Mouse (Mus musculus): ENCODE results near the gene Pcbp1. TPM values are rescaled to one million over a fixed set of nuclear protein-coding genes. Genes with fewer than 3 reads are reported as not detected.

The Pcbp1 gene
- total RNA-seq, 2 experiments from 2014 or later = 188 to 189 TPM

DNA sequence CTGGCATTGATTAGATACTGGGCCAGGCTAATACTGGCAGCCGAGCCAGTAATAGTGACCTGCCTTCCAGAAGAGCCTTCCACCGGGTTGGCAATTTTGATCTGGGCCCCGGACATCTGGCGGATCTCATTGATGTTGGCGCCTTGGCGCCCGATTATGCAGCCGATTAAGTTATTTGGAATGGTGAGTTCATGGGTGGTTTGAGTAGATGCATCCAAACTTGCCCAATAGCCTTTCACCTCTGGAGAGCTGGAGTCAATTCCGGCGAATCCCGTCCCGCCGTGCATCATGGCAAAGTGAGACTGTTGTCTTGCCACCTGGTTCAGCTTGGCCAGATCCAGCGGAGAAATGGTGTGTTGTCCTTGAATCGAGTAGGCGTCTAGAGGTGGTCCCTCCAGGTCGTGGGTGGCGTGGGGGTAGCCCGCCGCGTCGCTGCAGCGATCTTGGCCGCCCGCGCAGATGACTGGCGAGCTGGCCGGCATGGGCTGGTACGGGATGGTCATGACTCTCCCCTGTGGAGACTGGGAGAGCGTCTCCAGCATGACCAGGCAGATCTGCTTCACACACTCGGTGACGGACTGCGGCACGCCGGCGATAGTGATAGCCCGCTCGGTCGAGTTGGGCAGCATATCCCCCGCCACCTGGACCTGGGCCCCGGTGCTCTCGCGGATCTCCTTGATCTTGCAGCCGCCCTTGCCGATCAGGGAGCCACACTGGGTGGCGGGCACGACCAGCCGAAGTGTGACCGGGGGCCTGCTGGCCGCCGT lies 1.1 kb downstream of the Pcbp1 start:
- DNase-seq (ENCODE audit: low spot score in 2 of 2) = peak; percentile 46 to 56

DNA sequence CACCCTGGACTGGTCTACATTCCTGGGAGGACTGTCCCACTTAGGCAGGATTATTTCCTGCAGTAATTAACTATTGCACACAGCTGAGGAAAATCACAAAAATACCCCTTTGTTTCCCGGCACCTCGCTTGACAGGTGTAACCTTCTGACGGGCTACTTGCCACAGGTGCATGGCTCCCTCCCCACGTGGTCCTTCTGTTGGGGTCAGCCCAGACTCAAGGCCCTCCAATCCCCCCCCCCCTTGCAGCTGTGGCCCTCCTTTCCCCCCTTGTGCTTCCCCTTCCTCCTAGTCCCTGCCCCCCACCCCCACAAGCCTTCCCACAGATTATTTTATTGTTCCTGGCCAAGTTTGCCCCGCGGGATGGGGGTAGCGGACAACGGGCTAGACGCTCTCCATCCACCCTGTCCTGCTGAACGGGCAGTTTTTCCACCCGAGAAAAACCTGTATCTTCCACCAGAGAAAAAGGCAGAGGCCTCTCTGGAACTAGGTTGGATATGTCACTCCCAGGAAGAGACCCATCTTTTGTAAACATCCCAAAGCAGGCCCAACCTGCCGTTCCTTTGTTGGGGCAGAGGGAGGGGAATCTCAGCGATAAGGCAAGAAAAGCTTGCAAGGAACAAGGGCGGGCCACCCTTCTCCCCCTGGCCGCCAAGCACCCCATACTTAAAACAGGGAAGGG lies 2.2 kb downstream of the Pcbp1 start:
- no peak for DNase-seq (ENCODE audit: low spot score in 2 of 2)

DNA sequence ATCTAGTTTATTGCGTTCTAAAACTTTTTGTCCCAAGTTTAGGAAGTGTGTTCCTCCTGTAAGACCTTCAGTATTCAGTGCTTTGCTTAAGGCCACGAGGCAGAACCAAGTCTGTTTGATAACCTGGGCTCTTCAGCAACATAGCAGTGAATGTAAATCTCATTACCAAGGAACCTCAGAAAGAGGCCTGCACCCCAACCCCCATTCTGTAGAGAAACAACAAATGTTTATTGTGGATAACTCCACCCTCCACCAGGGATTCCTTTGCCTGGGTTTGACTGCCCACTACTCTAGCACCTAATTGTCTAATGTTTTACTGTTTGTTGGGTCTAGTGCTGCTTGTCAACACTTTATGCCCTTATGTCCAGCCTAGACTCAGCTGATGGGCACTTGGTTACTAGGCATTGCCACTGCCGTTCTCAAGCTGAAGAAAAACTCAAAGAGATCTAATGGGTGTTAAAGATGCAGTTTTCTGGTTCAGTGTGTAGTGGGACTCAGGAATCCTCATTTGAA lies 2.8 kb downstream of the Pcbp1 start:
- no peak for DNase-seq (ENCODE audit: low spot score in 2 of 2)

DNA sequence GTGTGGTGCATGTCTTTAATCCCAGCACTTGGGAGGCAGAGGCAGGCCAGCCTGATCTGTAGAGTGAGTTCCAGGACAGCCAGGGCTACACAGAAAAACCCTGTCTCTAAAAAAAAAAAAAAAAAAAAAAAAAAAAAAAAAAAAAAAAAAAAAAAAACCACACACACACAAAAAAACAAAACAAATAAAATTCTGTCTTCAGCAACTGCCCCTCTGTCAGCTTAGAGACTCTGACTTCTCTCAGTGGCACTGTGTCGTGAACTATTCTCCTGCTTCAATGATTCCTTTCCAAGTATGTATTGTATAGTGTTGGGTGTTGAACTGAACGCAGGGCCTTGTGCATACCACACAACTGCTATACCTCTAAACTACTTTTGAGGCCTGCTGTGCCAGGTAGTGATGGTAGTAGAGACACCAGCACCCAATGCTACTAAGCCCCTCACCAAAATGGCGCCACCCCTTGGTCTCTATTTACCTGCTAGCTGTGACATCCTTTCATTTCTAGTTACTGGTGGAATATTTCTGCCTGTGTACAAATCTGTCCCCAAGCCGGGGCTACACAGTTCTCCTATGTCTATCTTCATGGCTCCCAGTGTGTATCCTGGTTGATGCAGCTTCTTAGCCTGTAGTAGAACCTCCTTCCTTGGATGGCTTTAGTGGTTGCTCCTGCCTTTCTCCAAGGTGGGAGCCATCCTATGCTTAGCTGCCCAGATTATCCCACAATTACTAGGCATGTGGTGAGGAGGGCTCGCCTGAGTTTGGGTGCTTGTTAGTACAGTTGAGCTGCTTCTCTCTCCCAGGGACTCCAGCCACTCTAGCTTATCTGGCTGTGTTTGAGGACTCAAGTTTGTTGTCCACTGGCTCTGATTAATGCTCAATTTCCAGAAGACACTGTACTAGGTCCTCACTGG lies 3.9 kb downstream of the Pcbp1 start:
- DNase-seq (ENCODE audit: low spot score in 2 of 2) = no peak

DNA sequence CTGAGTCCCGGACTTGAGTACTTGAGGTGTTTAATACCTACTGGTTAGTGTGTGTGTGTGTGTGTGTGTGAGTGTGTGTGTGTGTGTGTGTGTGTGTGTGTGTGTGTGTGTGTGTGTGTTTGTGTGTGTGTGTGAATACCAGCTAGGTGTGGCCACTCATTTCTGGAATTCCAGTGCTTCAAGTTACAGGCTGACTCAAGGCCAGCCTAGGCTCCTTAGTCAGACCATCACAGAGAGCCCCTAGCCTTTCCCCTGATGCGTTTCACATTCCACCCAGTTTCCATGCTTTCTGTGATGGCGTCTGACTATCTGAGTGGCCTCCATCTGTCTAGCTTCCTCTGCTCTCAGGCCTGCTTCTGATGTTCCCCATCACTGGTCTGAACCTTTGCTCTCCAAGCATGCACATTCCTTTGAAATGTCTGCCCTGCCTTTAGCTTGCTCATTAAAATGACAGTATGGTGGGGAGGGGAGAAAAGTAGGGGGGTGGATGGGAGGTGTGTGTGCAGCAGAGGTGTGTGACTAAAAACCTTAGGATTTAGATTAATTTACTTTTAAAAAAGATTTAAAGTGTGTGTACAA lies 6.3 kb downstream of the Pcbp1 start:
- DNase-seq (ENCODE audit: low spot score in 2 of 2) = no peak

DNA sequence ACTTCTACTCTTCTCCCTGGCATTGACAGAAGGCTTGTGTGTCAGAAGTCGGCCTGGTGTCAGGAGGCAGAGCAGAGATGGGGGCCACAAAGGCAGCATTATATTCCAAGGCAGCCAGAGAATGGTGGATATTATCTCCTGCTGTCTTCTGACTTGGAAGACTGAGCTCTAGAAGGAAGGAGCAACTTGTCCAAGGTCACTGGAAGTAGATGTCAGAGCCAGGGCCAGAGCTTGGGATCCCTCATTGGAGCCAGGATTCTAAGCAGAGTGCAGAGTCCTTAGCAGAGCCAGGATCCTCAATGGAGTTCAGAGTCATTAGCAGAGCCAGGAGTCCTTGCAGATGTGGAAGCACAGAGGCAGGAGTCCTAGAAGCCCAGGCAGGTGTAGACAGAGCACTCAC lies 10.1 kb downstream of the Pcbp1 start:
- no peak for DNase-seq (ENCODE audit: low spot score in 2 of 2)

DNA sequence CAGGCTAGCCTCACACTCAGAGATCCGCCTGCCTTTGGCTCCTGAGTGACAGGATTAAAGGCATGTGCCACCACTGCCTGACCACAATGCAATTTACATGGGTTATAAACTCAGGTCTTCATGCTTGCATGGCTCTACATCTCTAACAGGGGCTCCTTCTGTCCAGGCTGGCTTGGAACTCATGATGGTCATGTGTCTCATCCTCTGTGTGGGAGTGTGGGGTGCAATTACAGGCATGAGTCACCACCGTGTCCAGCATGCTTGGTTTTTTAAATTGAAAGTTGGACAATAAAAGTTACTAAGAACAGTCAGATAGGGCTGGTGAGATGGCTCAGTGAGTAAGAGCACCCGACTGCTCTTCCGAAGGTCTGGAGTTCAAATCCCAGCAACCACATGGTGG lies 12.8 kb downstream of the Pcbp1 start:
- DNase-seq (ENCODE audit: low spot score in 2 of 2) = no peak

DNA sequence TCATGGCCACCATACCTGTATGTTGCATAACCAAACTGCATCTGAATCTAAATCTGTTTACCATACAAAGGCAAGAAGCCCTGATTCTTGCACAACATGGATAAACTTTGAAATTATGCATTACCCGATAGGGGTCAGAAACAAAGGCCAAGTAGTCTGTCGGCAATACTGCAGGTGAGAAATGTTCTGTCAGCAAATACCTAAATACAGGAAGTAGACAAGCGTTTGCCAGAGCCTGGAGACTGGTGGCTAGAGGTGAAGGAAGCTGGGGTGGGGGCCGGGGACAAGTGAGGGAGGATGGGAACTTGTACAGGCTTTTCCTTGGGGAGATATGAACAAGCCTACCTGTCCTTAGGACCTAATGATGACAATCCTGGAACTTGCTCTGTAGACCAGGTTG lies 15.1 kb downstream of the Pcbp1 start:
- no peak for DNase-seq (ENCODE audit: low spot score in 2 of 2)

DNA sequence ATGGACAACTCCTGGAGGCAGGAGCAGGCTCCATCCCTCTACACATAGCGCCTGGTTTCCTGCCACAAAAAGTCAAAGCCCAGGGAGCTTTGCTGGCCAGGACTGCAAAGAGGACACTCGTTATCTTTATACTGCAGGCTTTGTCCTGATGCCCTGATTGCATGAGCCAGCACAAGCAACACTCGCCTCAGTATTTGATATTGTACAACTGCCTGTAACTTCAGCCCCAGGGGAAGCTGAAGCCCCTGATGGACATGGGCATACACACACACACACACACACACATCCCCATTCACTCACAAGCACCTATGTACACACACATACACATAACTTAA lies 16.3 kb downstream of the Pcbp1 start:
- DNase-seq (ENCODE audit: low spot score in 2 of 2) = no peak

DNA sequence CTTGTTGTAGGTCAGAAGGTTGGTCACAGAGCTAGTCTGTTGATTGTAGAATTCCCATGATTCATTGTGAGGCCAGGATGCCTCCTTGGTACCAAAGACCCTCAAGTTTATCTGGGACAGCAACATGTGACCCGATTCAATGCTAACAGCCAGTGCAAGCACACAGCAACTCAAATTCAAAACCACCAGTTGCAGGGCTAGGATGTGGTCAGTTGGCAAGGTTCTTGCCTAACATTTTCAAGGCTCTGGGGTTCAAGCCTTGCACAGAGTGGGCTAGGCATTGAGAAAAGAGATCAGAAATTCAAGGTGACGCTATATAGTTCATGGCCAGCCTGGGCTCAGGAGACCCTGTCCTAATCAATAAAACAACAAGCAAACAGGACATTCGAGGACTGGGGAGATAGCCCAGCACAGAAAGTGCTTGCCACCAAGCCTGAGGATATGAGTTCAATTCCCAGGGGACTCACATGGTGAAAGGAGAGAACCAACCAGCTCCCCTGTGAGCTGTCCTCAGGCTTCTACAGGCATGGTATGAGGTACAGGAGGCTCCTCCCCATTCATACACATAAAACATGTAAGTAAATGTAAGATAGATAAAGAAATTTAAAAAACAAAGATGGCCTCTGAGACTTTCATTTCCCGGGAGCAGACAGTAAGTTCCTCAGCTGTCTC lies 16.8 kb downstream of the Pcbp1 start:
- no peak for DNase-seq (ENCODE audit: low spot score in 2 of 2)

DNA sequence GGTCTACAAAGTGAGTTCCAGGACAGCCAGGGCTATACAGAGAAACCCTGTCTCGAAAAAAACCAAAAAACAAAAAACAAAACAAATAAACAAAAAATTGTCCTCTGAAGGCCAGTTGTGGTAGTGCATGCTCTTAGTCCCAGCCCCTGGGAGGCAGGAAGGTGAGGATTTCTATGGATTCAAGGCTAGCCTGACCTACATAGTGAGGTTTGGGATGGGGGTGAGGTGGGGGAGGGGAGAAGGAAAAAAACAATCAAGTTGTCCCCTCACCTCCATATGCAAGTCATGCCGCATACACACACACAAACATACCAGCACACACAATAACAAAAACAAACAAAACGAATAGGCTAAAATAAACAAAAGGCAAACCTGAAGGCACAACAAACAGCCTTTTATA lies 17.4 kb downstream of the Pcbp1 start:
- DNase-seq (ENCODE audit: low spot score in 2 of 2) = no peak

DNA sequence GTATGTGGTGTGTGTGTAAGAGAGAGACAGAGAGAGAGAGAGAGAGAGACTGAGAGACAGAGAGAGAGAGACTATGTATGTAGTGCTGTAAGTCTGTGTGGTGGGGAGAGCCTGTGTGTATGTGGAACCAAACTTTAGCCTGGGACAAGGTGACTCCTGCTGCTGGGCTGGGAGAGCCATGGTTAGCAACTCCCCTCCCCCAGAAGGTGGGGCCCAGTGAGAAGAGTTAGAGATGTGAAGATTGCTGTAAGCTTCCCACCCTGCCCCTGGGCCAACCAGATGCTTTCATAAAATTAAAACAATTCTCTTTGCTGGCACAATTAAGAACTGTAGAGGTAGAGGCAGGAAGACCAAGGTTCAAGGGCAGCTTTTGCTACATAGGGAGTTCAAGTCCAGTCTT lies 19.0 kb downstream of the Pcbp1 start:
- no peak for DNase-seq (ENCODE audit: low spot score in 2 of 2)

DNA sequence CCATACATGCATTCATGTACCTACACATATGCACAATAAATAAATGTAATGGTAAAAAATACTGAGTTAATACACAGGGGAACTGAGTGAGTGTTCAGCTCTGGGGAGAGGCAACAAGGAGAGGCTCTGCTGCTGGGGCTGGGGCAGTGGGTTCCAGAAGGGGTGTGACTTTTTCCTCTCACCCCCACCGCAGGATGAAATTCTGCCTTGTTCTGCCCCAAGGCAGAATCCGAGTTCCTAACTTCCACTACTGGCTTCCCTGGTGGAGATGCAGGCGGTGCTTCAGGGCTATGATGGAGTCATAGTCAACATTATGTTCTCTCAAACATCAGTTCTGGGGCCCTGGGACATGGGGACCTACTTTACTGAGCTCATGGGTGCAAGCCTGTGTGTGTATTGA lies 19.8 kb downstream of the Pcbp1 start:
- no peak for DNase-seq (ENCODE audit: low spot score in 2 of 2)

DNA sequence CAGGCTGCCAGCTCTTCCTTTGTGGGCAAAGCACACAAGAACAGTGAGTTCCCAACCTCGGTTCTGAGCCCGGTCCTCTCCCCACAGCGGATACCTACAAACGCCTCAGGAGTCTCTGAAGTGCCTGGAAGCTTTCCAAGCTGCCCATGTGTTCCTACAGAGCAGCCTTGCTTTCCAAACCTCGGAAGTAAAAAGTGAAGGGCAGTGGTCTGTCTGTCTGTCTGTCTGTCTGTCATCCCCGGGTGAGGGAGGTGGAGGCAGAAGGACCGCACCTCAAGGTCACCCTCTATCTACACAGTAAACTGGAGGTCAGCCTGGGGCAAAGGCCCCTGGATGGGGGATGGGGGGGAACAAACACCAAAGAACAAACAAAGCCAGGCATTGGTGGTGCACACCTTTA lies 20.4 kb downstream of the Pcbp1 start:
- no peak for DNase-seq (ENCODE audit: low spot score in 2 of 2)

DNA sequence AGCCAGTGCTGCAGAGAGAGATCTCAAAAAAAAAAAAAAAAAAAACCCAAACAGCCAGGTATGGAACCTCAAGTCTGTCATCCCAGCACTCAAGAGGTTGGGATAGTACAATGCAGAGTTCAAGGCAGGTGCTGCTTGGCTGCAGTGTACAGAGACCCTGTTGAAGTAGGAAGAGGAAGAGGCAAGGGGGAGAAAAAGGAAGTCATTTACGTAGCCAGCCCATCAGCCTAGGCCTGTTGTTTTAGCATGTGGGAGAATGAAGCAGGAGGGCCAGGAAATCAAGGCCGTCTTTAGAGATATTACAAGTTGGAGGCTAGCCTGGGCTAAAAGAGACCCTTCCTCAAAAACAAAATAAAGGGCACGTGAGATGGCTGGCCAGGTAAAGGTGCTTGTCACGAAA lies 22.6 kb downstream of the Pcbp1 start:
- no peak for DNase-seq (ENCODE audit: low spot score in 2 of 2)

DNA sequence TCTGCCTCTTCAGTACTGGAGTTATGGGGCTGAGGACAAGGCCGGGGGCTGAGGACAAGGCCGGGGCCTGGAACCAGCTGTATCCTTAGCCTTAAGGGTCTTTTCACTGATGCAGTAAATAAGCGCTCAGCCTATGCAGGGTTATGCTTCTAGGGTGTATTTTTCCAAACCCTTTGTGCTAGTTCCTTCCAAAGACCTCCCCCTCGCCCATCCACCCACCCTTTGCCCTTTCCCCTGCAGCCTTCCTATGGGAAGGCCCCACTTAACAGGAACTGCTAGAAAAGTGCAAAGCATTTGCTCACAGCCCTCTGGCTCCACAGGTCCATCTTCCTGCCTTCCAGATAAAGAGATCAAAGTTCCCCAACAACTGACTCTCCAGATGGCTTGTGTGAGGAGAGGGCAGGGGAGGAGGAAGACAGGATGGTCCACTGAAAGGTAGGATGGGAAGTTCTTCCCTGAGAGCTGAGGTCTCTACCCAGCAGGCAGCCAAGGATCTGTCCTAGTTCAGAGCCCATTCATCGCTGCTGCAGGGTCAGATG lies 26.5 kb downstream of the Pcbp1 start:
- DNase-seq (ENCODE audit: low spot score in 2 of 2) = no peak

DNA sequence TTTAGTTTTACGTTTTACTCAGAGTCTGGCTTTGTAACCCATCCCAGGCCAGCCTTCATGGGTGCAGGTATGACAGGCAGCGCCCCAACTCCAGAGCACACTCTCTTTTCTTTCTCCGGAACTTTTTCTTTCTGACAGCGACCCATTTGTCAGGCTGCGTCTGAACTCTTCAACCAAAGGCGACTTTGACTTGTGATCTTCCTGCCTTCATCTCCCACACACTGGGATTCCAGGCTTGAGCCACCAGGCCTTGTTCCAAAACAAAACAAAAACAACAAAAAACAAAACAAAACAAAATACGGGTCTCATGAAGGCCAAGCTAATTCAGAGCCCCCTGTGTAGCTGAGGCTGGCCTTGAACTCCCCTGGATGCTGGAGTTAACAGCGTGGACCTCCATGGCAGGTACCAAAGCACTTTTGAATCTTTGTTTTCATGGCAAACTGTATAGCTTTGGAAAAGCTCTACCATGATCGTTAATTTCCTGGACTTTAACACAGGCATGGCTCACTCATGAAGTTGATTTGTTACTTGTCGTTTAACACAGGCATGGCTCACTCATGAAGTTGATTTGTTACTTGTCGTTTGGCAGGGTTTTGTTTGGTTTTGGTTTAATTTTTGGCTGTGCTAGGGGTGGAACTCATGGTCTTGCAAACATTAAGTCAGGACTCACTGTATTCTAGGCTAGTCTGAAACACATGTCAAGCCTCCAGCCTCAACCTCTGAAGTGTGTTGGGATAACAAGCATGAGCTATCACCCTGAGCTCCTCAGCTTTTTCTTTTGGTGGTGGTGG lies 28.0 kb downstream of the Pcbp1 start:
- DNase-seq (ENCODE audit: low spot score in 2 of 2) = no peak

DNA sequence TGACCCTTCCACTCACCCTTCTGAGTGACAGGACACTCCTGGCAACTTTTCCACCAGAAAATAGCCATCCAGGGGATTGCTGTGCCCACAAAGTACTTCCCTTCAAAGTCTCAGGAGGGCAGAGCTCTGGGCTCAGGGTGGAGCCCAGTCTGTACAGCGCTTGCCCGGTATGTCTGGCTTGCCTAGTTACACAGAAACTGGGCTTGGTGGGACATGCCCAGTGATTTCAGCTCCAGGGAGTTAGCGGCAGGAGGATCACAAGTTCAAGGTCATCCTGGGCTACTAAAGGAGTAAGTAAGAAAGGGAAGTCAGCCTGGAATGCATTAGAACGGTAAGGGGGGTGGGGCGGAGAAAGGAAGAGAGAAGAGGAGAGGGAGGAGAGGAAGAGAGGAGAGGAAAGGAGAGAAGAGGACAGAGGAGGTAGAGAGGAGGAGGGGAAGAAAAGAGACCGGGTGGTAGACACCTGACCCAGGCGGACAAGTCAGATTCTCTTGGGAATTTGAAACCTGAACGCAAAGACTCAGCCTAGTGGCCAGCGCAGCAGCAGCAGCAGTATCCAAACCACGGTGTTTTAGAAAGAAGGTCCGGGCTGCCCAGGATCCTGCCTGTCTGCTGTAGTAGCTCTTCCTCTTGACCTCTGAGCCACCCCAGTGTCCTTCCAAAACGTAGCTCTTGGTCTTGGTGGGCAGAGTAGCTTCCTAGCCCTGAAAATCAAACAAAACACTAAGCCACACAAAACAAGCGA lies 28.9 kb downstream of the Pcbp1 start:
- DNase-seq (ENCODE audit: low spot score in 2 of 2) = no peak

DNA sequence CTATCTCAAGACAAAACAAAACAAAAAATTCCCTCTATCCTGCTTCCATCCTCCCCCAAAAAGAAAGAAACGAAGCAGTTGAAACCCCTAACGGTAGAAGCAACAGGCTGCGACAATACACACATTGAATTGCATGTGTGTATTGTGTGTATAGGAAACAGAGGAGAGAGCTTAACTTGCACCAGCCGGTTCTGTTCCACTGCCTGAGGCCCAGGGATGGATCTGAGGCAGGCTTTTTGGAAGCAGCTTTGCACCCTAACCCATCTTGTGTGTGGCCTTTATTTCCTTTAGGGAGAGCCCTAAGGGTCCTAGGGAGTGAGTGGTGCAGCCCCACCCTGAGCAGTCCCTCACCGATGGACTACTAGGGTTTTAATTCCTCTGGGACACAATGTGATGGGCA lies 29.5 kb downstream of the Pcbp1 start:
- DNase-seq (ENCODE audit: low spot score in 2 of 2) = no peak

All from left cerebral cortex, adult 18-20 months (tissue).